Mouse (Mus musculus): Measurements from ENCODE around the gene Tkfc.

DNA sequence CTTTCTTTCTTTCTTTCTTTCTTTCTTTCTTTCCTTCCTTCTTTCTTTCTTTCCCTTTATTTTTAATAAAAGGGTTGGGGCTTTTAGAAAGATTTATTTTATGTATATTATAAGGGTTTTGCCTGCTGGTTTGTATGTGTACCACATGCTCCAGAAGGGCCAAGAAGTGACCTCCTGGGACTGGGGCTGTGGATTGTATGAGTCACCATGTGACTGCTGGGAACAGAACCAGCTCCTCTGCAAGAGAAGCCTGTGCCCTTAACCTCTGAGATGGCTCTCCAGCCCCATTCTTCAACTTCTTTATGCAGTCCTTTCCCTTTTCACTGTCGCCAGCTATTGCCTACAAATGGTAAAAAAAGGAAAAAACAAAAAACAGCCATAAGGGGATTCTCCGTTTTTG is 40.2 kb upstream of the Tkfc start:
- TF ChIP-seq POLR2A (IDR thresholded peaks at IDR 0.05; ENCODE audit: low read depth, low read length): no peak
- TF ChIP-seq CTCF (IDR thresholded peaks at IDR 0.05; ENCODE audit: extremely low read depth, insufficient read depth, insufficient read length, insufficient replicate concordance): no peak

All from spleen, adult 2 months (tissue).